Mouse (Mus musculus) yolk sac, embryonic 10.5 days (tissue): ENCODE results near the gene Nod1.
A peak's percentile ranks its signal among the peaks of the same experiment; 100 is the strongest.

Experiments used
- DNase-seq: peaks from one replicate; pipeline ENCODE4 v3.0.0-alpha.2; 2017; ENCODE audit warnings: low spot score

Gene Nod1

DNA sequence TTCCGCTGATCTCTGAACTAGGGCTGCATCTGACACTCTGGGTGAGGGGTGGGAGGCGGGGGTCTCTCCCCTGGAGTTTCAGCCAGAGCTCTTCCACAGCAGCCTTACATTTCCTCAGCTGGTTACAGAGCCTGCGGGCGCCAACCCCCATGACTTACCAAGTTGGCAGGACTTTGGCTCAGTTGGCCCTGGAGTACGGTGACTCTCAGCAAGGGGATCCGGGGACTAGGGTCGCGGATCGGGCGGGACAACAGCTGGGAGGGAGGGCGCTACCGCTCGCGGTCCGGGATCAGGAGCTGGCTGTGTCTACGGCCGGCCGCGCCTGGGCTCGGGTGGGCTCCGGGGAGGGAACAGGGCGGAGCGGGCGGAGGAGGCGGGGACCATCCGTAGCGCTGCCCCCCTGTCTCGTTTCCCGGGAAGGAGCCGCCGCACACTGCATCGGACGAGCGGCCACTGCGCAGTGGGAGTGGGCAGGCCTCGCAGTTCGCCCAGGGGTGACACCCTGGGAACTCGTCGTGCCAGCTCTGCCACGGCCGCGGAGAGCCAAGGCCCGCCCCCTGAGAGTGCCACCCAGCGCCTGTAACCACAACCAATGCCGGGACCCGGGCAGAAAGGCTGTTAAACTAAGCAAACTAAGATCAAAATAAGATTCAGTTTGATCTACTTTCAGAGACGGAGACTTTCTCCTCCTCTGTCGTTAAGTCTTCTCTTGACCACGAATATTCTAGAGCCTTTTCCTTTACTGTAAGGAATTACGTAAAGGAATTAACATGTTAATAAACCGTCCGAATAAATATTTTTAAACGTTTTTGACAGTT is at the start of gene Nod1:
TSS of gene Nod1 (minus strand) at position 502 of the 818 bp plus-strand sequence.
- peak; percentile 74 for DNase-seq

- DNase-seq = no peak
These were observed 49.4 kb upstream of the Nod1 start for GRCm38 (mm10) chr6:55021806-55022205.

DNA sequence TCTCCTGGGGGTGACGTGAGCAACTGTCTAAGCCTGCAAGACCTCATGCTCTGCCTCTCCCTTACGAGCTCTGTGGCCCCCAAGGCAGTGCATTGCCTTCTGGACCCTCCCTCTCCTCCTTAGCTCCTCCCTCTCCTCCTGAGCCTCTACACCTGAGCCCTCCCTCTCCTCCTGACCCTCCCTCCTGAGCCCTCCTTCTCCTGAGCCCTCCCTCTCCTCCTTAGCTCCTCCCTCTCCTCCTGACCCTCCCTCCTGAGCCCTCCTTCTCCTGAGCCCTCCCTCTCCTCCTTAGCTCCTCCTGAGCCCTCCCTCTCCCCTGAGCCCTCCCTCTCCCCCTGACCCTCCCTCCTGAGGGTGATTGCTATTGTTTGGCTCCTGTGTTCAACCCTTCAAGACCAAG is 46.0 kb upstream of the Nod1 start:
- no peak for DNase-seq

DNA sequence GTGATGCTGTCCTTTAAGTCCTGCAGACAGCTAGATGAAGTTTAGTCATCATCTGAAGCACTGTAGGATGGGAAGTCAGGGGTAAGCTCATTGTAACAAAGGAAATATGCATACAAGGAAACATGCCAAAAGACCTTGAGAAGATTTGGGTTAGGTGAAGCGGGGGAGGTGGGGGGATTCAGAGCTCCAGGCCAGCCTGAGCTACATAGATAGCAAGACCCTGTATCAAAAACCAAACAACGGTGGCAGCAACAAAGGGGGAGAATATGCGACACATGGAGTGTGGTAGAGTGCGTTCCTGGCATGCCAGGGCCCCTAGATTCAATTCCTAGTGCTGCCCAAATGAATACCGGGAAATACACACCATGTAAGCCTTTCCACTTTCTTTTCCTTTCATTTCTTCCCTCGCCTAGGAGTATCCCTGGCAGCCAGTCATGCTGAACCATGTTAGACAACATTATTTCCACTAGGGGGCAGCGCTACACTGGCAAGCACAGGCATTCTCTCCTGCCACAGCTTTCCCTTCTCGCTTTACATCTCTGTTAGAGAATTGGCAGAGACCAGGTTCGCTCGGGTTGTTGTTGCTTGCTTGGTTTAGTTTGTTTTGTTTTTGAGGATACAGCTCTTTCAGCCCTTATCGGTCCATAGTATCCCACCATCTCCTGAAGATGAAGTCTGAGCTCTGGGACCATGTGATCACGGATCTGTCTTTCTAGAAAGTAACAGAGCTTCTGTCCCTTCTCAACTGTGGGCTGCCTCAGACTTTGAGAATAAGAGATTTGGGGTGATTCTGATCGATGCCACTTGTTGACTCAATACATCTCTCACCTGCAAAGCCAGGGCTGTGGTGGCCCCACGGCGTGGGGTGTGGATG is 44.5 kb upstream of the Nod1 start:
- peak; percentile 51 for DNase-seq

DNA sequence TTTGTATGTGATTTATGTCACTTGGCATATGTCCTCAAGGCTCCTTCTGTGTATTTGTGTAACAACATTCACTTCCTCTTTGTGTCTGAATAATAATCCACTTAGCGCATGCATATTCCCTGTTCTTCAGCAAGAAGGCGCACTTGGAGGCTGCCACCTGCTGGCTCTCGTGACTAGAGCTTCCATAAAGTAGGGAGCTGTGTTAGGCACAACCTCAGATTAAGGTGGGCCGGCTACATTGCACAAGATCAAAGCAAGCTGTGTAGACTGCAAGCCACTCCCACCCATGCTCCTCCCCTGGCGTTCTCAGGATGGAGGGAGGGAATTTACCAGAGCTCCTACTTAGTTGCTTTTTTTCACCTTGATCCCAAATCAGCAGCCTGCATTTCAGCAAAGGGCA is 43.8 kb upstream of the Nod1 start:
- no peak for DNase-seq

DNA sequence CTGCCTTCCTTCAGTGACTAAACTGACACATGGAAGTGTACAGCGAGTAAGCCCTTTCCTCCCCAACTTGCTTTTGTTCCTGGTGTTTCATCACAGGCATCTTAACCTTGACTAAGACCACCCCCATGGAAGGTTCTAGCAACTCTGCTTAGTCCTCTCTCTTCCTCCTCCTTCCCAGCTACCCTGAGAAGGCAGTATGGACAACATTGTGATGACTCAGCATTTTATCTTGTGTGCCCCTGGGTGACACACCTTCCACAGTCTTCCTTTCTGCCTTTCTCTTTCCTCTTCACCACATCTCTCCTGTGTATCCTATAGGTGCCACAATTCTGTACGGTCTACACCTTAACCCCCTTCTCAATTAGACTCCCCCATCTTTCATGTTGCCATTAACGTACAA is 41.8 kb upstream of the Nod1 start:
- no peak for DNase-seq

DNA sequence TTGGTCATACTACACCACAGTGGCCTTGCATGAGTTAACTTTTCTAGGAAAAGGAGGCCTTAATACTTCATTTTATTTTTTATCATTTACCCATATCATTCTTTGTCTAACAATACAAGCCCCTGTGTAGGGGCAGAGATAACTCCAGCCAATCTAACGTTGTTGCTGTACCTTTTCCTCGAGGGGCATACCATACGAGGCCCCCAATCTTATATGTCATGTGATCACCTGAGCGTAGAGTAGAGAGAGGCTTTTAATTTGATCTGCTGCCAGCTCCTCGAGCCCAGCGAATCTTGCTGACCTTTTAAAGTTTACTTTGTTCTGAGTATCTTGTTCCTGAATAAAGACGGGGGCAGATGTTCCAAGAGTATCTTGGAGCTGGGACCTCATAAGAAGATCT is 40.1 kb upstream of the Nod1 start:
- DNase-seq = no peak

DNA sequence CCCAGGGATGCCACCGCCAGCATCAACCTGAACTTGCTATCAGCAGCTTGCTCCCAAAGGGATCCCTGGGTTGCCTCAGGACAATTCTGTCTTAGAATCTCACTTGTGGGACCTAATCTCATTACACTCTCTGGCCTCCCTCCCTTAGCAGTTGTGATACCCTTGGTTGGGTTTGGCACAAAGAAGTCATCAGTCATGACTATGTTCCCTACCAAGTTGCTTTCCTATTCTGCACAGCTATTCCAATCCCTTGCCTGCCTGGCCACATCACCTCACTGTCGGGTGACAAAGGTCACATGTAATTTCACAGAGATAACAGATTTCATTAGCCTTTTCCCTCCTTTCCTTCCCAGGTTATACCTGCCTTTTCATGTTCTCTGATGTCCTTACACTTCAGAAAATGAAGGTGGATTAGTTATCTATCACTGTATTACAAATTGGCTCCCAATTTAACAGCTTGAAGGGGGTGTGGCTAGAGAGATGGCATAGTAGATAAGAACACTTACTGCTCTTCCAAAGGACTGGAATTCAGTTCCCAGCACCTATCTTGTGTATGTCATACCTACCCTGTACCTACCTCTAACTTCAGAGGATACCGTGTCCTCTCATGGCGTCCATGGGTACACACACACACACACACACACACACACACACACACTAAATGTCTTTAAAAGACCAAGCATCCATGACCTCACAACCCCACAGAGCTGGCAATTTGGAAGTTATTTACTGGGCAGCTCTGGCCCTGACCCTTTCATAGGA is 38.1 kb upstream of the Nod1 start:
- no peak for DNase-seq

DNA sequence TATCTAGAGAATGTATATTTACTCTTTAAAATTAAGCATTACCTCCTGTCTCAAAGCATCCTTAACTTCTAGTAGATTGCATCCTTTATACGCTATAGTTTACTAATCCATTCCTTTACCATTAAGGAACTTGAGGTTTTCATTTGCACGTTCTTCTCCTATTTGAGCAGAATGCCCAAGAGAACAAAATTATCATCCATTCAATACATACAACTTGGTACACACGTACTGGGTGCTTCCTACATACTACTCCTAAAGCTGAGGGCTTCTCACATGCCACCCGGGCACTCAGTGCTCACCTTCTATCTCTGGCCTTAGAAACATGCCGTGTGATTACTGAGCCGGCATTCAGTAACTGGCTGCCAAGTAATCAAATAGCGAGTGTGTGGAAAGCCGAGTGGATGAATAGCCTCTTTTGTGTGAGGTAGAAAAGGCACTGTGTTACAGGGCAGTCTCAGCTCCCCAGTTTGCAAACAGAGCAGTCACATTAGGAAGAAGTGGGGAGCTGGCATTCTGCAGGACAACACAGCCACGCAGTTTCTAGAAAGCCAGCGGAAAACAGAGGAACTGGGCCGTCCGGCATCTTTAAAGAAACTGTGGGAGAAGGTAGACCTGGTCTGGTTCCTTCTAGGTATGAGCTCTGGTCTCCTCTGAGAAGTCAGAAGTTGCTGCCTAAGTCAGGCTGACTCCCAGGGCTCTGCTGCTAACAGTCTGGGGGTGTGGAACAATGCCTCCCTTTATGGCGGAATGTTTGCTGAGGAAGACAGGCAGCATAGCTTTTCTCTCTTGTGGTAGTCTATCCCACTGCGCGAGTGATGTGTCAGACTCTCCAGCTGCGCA is 37.2 kb upstream of the Nod1 start:
- DNase-seq = no peak

GRCm38 (mm10) chr6:55008401-55008800 is 36.0 kb upstream of the Nod1 start:
- no peak for DNase-seq

- no peak for DNase-seq
These were observed 31.1 kb upstream of the Nod1 start for GRCm38 (mm10) chr6:55003559-55003958.

DNA sequence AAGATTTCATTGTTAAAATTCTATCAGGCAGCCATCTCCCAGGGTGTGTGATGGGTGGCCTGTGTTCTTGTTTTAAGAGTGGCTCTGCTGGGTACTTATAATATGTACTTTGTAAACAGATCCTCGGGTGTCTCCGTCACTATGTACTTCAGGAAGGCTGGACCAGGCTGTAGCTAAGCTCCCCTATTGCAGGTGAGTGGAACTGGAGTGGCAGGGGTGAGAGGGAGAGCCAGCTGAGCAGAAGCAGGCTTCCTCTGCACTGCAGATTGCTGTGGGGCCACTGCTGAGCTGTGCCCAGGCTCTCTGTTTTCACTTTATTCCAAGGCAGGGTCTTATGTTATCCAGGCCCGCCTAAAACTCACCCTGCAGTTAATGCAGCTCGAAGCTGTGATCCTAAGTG is 30.0 kb upstream of the Nod1 start:
- no peak for DNase-seq

DNA sequence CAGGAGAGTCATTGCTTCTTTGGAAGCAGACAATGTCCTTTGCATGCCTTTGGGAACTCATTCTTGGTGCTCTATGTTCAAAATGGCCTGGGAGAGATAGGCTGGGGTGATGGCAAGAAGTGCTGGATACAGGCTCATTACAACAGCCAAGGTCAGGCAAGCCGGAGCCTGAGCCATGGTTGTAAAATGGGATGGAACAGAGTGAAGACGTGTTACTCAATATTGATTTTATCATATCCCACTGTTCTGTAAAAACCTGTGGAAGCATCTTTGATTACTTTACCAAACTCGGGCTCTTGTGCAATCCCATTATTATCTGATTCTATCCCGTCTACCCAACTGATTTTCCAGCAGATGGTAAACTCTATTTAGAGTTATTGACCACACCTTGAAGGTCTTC is 28.9 kb upstream of the Nod1 start:
- no peak for DNase-seq

DNA sequence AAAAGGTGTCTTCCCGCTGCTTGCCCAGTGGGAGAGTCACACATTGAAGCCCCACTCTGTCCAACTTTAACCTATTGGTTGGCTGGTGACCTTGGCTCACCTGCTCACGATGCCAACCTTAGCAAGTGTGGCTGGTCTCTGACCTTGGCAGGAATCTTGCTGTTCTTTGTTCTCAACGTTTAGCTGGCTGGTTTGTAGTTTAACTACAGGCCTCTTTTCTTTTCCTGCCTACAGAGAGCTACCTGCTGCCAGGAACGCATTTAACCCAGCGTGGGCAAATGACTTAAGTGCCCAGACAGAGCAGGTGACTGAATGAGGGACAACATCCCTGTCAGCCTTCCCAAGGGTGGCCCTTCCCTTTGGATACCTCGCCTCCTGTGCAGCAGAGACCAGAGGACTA is 25.3 kb upstream of the Nod1 start:
- DNase-seq = no peak

DNA sequence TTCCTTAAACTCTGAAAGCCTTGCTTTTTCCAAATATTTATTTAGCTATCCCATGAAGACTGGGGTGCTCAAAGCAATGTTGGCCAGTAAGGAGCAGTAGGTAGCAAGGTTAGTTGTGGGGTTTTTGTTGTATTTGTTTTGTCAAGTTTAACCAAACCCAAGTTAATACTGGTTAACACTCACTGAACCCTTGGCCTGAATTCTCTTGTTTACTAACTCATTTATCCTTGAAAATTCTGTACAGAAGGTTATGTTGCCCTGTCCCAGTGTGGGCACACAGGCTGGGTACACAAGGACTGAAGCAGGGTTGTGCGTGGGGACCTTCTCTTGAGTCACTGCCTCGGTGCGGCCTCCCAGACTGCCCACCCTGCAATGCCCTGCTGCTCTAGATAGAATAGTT is 23.9 kb upstream of the Nod1 start:
- no peak for DNase-seq

DNA sequence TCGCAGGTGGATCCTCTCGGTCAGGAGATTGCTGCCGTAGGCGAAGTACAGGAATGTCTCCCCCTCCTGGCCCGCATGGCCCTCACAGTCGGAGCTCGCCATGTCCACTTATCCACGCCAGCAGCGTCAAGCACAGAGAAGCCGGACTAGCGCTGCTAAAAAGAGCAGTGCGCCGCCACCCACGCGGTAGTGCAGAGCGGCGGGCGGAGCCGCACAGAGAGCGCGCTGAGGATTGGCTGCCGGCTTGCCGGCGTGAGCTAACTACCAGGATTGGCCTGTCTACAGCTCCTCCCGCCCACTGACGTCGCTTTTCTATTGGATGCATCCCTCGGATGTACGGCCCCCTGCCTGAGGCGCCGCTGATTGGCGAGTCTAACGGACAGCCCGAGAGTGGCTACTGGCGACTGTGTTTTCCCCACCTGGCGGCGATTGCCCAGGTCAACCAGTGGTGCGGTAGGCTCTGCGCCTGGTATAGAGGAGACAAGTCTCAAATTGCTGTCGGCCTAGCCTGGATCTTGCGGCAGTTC is 20.4 kb upstream of the Nod1 start, which contains the start of gene Ggct:
TSS of gene Ggct (minus strand) at position 217 of the 527 bp plus-strand sequence.
- peak; percentile 97 for DNase-seq

DNA sequence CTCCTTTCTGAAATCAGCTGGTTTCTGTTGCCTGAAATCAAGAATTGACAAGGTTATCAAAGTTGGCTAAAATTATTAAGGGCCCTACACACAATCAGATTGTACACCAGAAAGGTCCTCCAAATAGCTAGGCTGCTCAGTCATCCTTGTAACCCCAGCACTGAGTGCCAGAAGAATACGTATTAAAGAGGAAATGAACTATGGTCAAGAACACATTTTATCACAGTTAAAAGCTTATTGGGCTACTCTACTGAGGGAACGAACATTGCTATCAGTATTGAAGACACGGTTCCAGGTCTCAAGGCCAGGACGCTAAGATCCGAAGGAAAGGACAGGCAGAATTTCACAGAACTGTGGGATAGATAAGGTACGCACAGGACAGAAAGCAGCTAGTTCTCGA is 19.7 kb upstream of the Nod1 start:
- DNase-seq = no peak

GRCm38 (mm10) chr6:54991189-54991588 is 18.8 kb upstream of the Nod1 start:
- no peak for DNase-seq

GRCm38 (mm10) chr6:54988141-54988540 is 15.7 kb upstream of the Nod1 start:
- DNase-seq = no peak

GRCm38 (mm10) chr6:54984096-54984495 is 11.7 kb upstream of the Nod1 start:
- DNase-seq = no peak

DNA sequence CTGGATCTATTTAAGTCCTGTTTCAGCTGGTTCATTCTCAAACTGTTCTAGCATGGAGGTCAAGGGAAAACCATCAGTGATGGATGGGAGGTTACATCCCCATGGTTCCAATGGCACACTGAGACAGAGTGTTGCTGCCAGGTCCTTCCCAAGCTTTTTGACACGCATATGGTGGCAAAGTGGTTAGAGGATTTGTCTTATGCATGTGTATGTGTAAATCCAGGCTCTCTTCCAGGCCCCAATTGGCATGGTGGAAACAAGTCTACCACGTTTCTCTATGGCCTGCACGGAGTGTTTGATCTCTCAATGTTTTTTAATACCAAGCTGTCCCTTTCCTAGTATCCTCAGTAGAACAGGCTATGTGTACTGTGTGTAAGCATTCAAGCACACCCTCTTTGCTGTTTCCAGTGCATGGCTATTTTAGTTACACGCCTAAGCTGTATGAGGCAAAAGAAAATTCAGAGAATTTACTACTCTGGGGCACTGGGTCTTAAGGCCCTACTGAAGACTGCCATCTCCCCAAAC is 11.2 kb upstream of the Nod1 start:
- DNase-seq = no peak
